Mouse (Mus musculus) A20 (cell line): ENCODE results near the gene Fam25c.

Experiments
- DNase-seq: peaks from one replicate; pipeline ENCODE4 v3.0.0-alpha.2; 2011; ENCODE audit warnings: low read depth, low spot score

The Fam25c gene

DNA sequence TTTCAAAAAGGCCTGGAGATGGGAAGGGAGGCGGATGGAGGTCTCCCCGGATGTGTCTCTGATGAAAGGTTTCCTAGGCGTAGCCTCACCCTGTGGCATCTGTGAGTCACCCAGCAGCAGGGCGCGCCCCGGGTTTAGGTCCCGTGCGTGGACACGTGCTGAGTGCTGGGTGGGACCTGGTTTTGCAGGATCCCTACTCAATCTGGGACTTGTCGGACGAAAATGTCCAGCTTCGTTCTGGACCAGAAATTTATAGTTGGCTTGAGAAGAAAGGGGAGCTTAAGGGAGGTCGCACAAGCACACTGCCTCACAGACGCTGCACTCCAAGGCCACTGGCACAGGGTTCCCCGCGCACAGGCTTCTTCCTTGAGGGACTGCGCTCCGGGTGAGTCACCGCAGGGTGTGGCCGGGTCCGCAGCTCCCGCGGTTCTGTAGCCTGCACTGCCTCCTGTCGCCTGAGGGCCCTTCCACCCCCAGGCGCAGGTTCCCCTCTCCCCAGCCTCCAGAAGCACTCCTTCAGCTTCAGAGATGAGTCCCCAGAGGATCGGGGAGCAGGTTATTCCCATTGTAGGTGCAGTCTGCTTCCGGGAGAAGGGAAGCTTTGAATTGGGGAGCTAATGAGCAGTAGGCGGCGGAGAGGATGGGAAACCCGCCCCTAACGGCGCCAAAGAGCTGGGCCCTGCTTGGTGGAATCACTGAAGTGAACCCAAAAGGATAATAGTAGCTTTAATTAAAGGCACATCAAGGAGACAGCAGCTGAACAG lies 8.4 kb upstream of the Fam25c start:
- no peak for DNase-seq

DNA sequence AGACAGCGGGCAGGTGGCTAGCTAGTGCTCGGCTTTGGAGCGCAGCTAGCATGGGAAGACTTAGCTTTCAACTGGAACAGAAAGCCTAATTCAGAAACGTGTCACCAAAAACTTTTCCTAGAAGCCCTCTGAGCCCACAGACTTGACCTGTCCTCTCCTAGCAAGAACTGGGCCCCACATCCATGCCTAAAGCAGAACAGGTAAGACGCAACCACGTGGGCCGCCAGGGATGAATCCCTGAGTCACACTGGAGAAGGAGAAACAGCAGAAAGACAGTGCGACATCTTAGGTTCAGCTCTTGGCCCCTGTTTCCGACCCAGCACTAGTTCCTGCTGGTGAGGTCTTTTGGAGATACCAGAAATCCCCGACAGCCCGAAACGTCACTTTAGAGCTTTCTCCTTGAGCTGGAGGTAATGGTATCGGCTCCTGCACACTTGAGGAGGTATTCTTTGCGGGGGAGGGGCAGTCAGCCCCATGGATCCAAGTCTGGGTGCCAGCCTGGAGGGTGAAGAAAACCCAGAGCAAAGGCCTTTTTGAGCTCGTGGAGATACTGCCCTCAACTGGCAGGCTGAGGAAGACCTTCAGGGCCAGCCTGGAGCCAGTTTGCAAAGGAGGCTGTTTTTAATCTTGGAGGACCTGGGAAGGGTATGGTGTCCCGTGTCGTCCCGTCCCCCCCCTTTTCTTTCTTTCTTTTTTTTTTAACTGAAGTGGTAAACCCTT lies 7.7 kb upstream of the Fam25c start:
- DNase-seq, result peak; percentile 31

DNA sequence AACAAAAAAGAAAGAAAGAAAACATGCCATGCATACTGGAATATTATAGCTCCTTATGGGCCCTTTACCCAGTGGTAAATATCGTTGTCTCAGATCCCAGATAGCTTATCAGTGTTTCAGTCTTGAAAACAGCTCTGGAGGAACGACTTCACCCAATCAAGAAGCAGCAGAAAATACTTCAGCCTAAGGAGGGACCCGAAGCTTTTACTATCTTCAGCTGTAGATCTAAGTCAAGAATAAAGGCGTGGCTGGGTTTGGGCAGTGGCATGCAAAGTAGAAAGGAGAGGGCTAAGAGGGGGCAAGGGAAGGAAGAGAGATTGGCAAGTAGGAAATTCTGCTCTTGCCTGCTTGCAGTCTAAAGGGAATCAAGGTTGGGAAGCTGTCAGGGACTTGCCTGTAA lies 6.9 kb upstream of the Fam25c start:
- DNase-seq, result no peak

- no peak for DNase-seq
Observed at GRCm38 (mm10) chr14:34360251-34360650, 5.0 kb upstream of the Fam25c start.

- DNase-seq, result no peak
Observed at GRCm38 (mm10) chr14:34359676-34360244, 4.5 kb upstream of the Fam25c start.

DNA sequence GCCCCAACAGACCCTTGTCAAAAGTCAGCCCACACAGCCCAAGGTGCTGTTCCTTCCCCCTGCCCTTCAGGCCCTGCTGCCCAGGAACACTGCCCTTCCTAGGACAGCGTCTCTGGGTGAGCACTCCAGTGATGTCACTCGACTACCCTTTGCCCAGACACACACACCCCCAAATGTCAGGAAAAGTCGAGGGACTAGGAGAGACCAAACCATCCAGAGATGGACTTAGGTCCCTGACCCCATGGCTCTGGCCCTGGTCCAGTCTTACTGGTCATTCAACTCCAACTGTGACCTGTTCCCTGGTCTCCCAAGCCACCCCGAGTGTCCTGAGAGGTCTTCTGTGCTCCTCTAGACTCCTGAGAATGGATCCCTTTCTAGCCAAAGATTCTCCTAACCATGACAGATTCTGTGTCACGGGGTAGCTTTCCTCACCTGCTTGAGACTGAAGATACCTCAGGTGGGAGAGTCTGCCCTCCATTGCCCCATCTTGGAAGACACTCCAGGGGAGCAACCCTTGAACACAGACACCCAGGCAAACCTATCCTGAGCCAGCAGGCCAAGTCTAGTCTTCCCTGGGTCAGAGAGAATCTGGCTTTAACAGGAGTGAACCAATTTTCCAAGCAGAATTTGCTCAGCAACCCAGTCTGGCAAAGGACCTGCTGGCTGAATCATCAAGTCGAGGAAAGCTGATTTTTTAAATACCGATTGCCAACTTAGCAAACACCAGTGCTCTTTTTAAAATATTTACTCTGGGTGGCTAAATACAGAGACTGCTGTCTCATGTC lies 2.6 kb upstream of the Fam25c start:
- DNase-seq, result no peak

GRCm38 (mm10) chr14:34354456-34354855 lies 777 bp downstream of the Fam25c start:
- DNase-seq, result no peak

DNA sequence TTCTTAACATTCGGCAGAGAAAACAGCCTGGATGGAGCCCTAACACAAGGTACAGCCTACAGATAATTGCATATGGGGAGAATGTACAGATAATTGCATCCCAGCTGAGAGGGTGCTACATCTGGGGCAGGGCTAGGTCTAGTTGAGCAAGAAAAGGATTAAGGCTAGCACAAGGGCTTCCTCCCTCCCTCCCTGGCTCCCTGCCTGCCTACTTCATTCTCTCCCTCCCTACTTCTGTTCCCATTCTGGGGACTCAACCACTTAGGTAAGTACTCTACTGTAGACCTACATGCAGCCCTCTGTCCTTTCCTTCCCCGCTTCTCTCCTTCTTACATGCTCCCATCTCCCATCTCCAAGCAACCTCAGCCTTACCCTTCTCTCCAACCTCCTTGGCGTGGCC lies 1.9 kb downstream of the Fam25c start:
- no peak for DNase-seq

- DNase-seq, result no peak
Observed at GRCm38 (mm10) chr14:34352523-34352922, 2.7 kb downstream of the Fam25c start.

- DNase-seq, result no peak
Observed at GRCm38 (mm10) chr14:34351660-34352059, 3.6 kb downstream of the Fam25c start.

GRCm38 (mm10) chr14:34349007-34349406 lies 6.2 kb downstream of the Fam25c start:
- DNase-seq, result no peak

DNA sequence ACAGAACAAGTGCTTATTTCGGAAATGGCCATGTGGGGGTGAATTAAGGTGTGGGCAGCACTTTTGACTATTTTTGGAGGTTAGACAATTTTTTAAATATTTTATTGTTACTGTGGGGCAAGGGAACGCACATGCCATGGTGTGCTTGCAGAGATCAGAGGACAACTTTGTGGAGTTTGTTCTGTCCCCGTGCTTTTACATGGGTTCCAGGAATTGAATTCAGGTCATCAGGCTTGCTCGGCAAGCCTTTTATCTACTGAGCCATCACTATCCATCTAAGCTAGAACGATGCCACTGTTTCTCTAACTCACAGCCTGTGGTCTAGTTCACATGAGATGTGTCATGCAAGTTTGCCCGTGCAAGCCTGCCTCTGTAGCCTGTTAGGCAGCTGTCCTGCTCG lies 6.9 kb downstream of the Fam25c start:
- DNase-seq, result no peak

DNA sequence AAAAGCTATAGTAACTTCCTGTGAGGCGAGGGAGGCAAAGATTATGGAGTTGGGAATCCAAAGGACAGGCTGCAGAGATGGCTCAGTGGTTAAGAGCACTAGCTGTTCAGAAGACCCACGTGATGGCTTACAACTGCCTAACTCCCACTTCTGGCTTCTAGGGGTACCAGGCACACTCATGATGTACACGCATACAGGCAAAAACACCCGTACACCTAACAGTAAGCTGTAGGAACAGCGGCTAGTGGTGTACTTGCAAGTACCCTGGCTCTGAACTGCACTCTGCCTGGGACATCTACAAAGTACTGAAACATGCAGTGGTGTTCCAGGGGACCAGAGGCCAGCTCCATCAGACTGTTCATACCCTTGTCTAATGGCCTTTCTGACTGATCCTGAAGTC lies 8.1 kb downstream of the Fam25c start:
- DNase-seq, result no peak

DNA sequence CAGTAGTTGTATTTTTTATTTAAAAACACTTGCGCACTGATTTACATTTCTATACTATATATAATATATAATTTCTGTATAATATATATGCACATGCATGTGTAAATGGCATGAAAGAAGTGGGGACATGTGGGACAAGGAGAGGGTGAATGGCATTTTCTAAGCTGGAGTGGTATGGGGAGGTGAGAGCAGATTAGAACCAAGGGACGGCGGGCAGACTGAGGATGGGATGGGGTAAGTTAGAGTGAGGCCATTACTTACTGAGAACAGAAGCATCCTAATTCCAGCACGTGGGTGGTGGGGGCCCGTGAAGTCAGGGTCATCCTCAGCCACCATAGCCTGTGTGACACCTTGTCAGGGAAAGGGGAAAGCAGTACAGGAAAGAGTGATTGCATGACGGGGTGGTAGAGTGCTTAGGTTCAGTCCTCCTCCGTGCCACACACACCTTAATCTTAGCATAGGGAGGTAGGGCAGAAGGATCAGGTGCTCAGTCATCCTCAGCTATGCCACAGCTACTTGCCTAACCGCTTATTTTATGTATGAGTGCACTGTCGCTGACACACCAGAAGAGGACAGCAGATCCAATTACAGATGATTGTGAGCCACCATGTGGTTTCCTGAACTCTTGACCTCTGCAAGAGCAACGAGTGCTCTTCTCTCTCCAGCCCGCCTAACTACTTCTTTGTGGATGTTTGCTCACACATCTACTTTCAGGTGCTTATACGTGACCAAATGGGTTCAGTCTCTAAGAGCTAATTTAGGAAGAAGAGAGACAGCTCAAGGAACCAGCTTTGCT lies 9.3 kb downstream of the Fam25c start:
- peak; percentile 9 for DNase-seq

- no peak for DNase-seq
Observed at GRCm38 (mm10) chr14:34344361-34344760, 10.9 kb downstream of the Fam25c start.

GRCm38 (mm10) chr14:34343078-34343477 lies 12.2 kb downstream of the Fam25c start:
- no peak for DNase-seq

DNA sequence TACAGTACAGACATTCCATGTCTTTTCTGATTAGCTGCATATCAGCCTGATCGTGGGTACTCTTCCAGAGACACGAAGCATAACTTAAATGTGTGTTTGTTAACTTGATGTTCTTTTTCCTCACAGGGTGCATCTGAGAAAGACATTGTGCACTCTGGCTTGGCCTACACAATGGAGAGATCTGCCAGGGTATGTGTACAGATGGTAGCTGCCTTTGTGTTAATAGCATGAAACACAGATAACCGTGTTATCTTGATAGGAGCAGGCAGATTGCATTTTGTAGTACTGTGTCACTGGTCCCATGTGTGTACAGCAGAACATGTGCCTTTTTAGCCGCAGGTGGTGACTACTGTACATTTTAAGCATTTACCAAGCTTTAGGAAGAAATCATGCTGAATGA lies 13.2 kb downstream of the Fam25c start:
- DNase-seq, result no peak

GRCm38 (mm10) chr14:34339446-34339845 lies 15.8 kb downstream of the Fam25c start:
- no peak for DNase-seq

DNA sequence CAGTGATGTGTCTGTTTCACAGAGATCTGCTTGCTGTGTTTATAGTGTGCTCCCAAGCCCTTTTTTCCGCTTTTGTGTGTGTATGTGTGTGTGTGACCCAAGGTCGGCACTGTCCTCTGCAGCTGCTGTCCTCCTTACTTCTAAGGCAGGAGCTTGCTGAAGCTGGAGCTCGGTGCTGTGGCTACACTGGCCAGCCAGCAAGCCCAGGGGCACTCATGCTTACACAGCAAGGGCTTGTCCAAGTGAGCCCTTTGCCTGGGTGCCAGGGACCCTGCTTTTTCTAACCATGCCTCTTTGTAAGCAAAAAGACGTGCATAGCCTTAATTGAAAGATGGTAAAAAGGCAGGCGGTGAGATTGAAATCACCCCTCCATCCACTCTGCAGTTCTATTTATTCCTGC lies 22.8 kb downstream of the Fam25c start:
- no peak for DNase-seq

DNA sequence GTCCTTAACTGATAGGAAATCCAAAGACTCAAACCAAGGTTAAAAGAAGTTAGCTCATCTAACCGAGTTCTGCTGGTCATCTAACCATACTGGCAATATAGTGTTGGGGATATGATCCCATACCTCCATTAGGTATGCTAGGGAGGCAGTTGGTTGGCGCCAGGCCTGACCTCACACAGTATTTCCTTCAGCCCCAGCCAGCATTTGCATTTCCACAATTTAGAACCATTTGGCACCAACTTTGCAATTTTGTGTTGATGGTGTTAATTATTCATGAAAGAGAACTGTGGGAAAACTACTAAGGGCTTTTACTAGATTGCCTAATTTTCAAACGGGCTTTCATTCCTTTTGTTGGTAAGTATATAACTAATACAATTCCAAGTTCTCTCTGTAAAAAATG lies 23.3 kb downstream of the Fam25c start:
- DNase-seq, result no peak

- DNase-seq, result no peak
Observed at GRCm38 (mm10) chr14:34330657-34331158, 24.5 kb downstream of the Fam25c start.
